Mouse (Mus musculus) left cerebral cortex, adult 2 months (tissue): Measurements from ENCODE around the gene D8Ertd738e. TPM values are rescaled to one million over a fixed set of nuclear protein-coding genes. Genes with fewer than 3 reads are reported as not detected.

Source experiments
- DNase-seq, 2 experiments: peaks; one replicate each; pipeline ENCODE4 v3.0.0; 2021 to 2022; ENCODE audit warnings: low spot score in 2 of 2, mixed read lengths in 1 of 2; ENCODE audit errors: extremely low spot score in 1 of 2
- H3K27ac ChIP-seq: fragments of 200-600 bp; 2 replicates; pipeline ENCODE4 v1.8.1; 2022
- H3K4me3 ChIP-seq: fragments of 200-600 bp; 2 replicates; pipeline ENCODE4 v1.8.1; 2022
- CTCF ChIP-seq: fragments of 200-600 bp; IDR thresholded peaks from 2 replicates; pipeline ENCODE4 v1.8.1; 2022; ENCODE audit warnings: antibody characterized with exemption, mild to moderate bottlenecking, moderate library complexity
- intact Hi-C: fragments of 180-260 bp; cut with DNase I; formaldehyde crosslinking; loops from one replicate; pipeline ENCODE4 v1.15.1; 2025
- total RNA-seq, 2 experiments: library from RNA; stranded (reverse); gene quantifications; 2 replicates each; pipeline ENCODE4 v1.2.3; 2021

Gene D8Ertd738e
- total RNA-seq, 2 experiments from 2014 or later, result 124 to 140 TPM

- TF ChIP-seq CTCF, result no peak
- no peak for DNase-seq
- intact Hi-C loops, result loop anchor here (2.0 kb wide), 1 partner anchor 21 kb away; the partner anchor contains the start of gene Mri1
- no peak overlapping the region; the same call in 1 of the 2 replicates for H3K27ac ChIP-seq
- H3K4me3 ChIP-seq, result peak overlapping the region; percentile 57
Observed at GRCm38 (mm10) chr8:84235746-84236409, 13.6 kb downstream of the D8Ertd738e start.

- no peak overlapping the region for H3K27ac ChIP-seq
- H3K4me3 ChIP-seq, result no peak overlapping the region
- no peak for TF ChIP-seq CTCF
- no peak for DNase-seq
- intact Hi-C loops, result no loop called here
Observed at GRCm38 (mm10) chr8:84233055-84233454, 16.5 kb downstream of the D8Ertd738e start.

- peak; percentile 16 for TF ChIP-seq CTCF
- no peak overlapping the region for H3K27ac ChIP-seq
- H3K4me3 ChIP-seq, result no peak overlapping the region
- no peak for DNase-seq
- intact Hi-C loops, result no loop called here
Observed at GRCm38 (mm10) chr8:84230735-84231134, 18.8 kb downstream of the D8Ertd738e start.

GRCm38 (mm10) chr8:84223322-84224029, 26.0 kb downstream of the D8Ertd738e start:
- peak overlapping the region; percentile 18; the same call in 1 of the 2 replicates for H3K27ac ChIP-seq
- intact Hi-C loops, result no loop called here
- no peak for DNase-seq

GRCm38 (mm10) chr8:84222566-84223165, 26.9 kb downstream of the D8Ertd738e start:
- no peak for TF ChIP-seq CTCF
- peak overlapping the region; percentile 18 for H3K27ac ChIP-seq
- no peak for DNase-seq
- H3K4me3 ChIP-seq, result no peak overlapping the region
- intact Hi-C loops, result no loop called here

More at GRCm38 (mm10) chr8:84223322-84224029, 26.0 kb downstream of the D8Ertd738e start:
- no peak overlapping the region for H3K4me3 ChIP-seq
- TF ChIP-seq CTCF, result no peak

- DNase-seq, result no peak
- intact Hi-C loops, result no loop called here
Observed at GRCm38 (mm10) chr8:84220105-84220504, 29.4 kb downstream of the D8Ertd738e start.

GRCm38 (mm10) chr8:84218143-84218542, 31.4 kb downstream of the D8Ertd738e start:
- Histone ChIP-seq H3K4me3 (no peak overlapping the region), H3K27ac (no peak overlapping the region)
- DNase-seq, result no peak
- TF ChIP-seq CTCF, result no peak
- intact Hi-C loops, result no loop called here

More at GRCm38 (mm10) chr8:84220105-84220504, 29.4 kb downstream of the D8Ertd738e start:
- TF ChIP-seq CTCF, result no peak
- no peak overlapping the region for H3K4me3 ChIP-seq
- H3K27ac ChIP-seq, result no peak overlapping the region

- Histone ChIP-seq H3K4me3 (no peak overlapping the region), H3K27ac (no peak overlapping the region)
- no peak for DNase-seq
- intact Hi-C loops, result no loop called here
- TF ChIP-seq CTCF, result no peak
Observed at GRCm38 (mm10) chr8:84217206-84217605, 32.3 kb downstream of the D8Ertd738e start.

GRCm38 (mm10) chr8:84213277-84213676, 36.2 kb downstream of the D8Ertd738e start:
- DNase-seq, result no peak
- intact Hi-C loops, result loop anchor here (5.0 kb wide), 1 partner anchor 176 kb away; no protein-coding TSS in a partner anchor
- Histone ChIP-seq H3K4me3 (no peak overlapping the region), H3K27ac (no peak overlapping the region)
- no peak for TF ChIP-seq CTCF

- intact Hi-C loops, result loop anchor here (5.0 kb wide), 1 partner anchor 175 kb away; no protein-coding TSS in a partner anchor
- TF ChIP-seq CTCF, result no peak
- H3K4me3 ChIP-seq, result no peak overlapping the region
- no peak overlapping the region for H3K27ac ChIP-seq
- no peak for DNase-seq
Observed at GRCm38 (mm10) chr8:84211881-84212563, 37.5 kb downstream of the D8Ertd738e start.

GRCm38 (mm10) chr8:84211202-84211601, 38.3 kb downstream of the D8Ertd738e start:
- no peak overlapping the region for H3K4me3 ChIP-seq
- TF ChIP-seq CTCF, result no peak
- H3K27ac ChIP-seq, result no peak overlapping the region
- no peak for DNase-seq
- intact Hi-C loops, result loop anchor here (5.0 kb wide), 1 partner anchor 174 kb away; no protein-coding TSS in a partner anchor
